Mouse (Mus musculus) adrenal gland, postnatal 36 days (tissue): Measurements from ENCODE around the gene Dazap1. TPM values are rescaled to one million over a fixed set of nuclear protein-coding genes. Genes with fewer than 3 reads are reported as not detected.

ENCODE experiments used
- DNase-seq, 2 experiments: peaks; one replicate each; pipeline ENCODE4 v3.0.0; 2021; ENCODE audit warnings: mixed read lengths in 1 of 2
- total RNA-seq, 2 experiments: library from RNA; stranded (reverse); gene quantifications; 2 replicates each; pipeline ENCODE4 v1.2.3; 2021

Gene Dazap1
- total RNA-seq, 2 experiments from 2014 or later: 82.1 to 90.4 TPM

DNA sequence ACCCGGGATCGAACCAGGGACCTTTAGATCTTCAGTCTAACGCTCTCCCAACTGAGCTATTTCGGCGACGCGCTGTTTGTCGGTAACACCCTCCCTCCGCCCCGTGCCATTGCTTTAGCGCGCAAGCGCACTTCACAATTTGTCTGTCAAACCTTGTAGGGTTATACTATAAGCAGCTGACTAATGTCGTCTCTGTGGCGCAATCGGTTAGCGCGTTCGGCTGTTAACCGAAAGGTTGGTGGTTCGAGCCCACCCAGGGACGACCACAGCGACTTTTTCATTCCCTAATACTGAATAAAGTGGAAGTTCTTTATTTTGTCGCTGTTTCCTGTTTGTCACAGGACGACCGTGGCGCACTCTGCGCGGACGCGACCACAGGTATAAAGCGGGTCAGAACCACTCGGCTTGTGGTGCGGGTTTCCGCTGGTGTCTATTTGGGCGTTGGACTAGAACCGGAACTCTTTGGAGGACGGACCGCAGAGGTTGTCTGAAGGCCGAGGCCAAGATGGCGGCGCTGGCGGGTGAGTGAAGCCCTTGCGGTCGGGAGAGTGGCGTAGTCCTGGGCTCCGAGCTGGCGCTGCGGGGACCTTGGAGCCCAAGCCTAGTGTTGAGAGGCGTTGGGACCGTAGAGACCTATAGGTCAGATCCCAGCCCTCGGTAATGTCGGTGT is 12.2 kb upstream of the Dazap1 start, which contains the start of gene Ndufs7:
Ndufs7 (plus strand) TSS at position 151 of the 670 bp plus-strand sequence.
- peak; percentile 89 to 91 for DNase-seq

- DNase-seq: no peak
These were observed 11.2 kb upstream of the Dazap1 start for GRCm38 (mm10) chr10:80250059-80250458.

DNA sequence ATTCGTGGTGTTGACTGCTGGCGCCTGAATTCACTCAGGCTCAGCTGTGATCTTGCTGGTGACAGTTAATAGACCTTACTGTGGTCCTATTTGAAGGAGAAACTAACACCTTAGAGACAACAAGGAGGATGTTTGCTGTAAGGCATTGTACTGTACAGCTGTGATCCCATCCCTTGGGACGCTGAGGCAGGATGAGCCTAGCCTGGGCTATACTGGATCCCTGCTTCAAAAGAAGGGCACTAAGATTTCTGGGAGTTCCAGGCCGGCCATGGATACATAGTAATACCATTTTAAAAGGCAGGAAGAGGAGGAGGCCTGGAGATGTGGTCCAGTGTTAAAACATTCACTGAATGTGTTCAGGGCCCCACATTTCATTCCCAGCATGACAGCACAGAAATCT is 10.7 kb upstream of the Dazap1 start:
- no peak for DNase-seq

- DNase-seq: no peak
These were observed 9.3 kb upstream of the Dazap1 start for GRCm38 (mm10) chr10:80252011-80252410.

- no peak for DNase-seq
These were observed 8.6 kb upstream of the Dazap1 start for GRCm38 (mm10) chr10:80252493-80253274.

GRCm38 (mm10) chr10:80253551-80253950 is 7.7 kb upstream of the Dazap1 start:
- DNase-seq: no peak

DNA sequence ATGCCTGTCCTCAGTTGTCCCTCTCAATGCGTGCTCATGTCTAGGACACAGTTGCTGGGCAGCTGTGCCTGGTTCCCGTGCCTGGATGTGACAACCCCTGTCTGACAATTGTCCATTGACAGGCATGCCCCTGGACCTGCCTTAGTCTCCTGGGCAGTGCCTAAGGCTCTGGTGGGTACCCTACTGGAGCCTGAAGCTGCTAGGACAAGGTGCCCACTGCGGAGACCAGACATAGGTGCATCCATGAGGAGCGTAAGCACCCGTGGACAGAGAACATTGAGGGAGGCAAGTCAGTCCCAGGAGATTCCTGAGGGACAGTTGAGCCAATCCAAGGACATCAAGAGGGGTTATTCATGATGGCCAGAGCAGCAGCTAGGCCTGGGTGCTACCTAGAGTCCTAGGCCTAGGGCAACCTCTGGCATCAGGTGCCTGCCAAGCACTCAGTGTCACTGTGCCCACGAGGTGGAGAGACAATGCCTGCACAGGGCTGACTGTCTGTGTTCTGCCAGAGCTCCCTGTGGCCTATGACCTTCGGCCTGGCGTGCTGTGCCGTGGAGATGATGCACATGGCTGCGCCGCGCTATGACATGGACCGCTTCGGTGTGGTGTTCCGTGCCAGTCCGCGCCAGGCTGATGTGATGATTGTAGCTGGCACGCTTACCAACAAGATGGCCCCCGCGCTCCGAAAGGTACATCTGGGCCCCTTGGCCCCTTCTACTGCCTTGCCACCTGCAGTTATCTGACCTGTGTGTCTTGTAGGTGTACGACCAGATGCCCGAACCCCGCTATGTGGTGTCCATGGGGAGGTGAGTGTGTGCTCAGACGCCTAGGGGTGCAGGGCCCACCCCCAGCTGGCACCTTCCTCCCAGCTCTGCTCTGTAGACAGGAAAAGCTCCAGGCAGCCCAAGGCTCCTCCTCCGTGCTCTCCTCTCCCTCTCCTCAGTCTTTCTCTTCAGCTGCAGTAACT is 6.7 kb upstream of the Dazap1 start:
- DNase-seq: no peak

DNA sequence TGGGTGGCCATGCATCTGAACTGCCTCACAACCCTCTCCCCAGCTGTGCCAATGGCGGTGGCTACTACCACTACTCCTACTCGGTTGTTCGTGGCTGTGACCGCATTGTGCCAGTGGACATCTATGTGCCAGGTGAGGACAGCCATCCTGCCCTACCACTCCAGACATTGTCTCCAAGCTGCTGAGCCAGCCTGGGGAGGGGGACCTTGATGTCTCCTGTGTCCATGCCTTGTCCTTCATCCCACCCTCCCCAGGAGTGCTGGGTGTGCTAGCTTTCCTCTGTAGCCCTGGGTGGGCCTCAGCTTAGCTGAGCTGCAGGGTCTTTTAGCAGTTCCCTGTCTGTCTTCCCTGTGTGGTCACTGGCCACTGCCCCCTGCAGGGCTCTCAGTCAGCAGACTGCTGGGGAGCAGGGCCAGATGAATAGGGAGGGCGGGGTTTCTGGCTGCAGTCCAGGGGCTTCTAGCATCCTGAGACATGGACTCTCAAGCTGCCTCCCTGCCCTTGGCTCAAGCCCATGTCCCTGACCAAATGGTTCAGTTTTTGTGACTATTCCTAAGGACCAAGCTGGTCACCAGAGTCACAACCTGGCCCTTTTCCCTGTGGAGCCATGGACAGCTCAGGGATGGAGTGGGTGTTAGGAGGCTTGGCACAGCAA is 5.3 kb upstream of the Dazap1 start:
- peak; percentile 85 to 88 for DNase-seq

GRCm38 (mm10) chr10:80257936-80258335 is 3.4 kb upstream of the Dazap1 start:
- DNase-seq: no peak

GRCm38 (mm10) chr10:80258752-80259462 is 2.4 kb upstream of the Dazap1 start:
- peak; percentile 72 for DNase-seq

GRCm38 (mm10) chr10:80259463-80259805 is 1.9 kb upstream of the Dazap1 start:
- DNase-seq: peak; percentile 46

GRCm38 (mm10) chr10:80259861-80260641 is 1.2 kb upstream of the Dazap1 start:
- DNase-seq: peak; percentile 90

GRCm38 (mm10) chr10:80261585-80261968 is 291 bp downstream of the Dazap1 start:
- DNase-seq: peak; percentile 99 to 100

GRCm38 (mm10) chr10:80262169-80262568 is 883 bp downstream of the Dazap1 start:
- DNase-seq: no peak

GRCm38 (mm10) chr10:80262776-80263365 is 1.6 kb downstream of the Dazap1 start:
- DNase-seq: no peak

GRCm38 (mm10) chr10:80264341-80265148 is 3.3 kb downstream of the Dazap1 start:
- peak; percentile 99 to 100 for DNase-seq

DNA sequence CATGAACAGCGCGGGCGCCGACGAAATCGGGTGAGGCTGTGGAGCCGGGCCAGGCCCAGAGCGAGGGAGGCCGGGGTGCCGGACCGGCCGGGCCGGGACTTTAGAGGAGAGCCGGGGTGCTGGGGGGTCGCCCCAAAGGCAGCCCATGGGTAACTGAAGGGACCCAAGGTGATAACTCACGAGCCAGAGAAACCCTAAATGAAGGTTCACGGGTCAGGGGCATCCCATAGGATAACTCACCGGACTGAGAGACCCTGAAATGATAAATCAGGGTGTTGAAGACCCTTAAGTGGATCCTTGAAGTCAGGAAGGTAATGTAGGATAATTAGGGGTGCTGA is 3.8 kb downstream of the Dazap1 start:
- DNase-seq: no peak

GRCm38 (mm10) chr10:80270099-80270498 is 8.8 kb downstream of the Dazap1 start:
- DNase-seq: no peak

DNA sequence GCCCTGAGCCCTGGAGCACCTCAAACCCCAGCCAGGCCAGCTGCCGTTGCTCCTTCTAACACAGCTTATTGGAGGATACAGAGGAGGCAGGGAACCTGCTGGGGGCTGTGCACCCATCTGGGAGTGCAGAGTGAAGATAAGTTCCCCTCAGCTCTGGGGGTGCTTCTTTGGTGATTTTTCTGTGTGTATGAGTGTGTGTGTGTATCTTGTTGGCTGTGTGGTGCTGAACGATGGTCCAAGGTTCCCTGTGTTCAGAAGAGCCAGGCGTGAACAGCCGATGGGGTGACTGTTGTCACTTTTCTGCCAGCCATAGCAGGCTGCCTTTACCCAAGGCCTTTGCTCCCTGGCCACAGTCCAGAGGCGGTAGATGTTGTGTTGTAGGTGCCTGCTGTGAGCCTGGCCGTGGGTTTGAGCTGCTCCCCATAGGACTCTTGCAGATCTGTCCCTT is 9.5 kb downstream of the Dazap1 start:
- DNase-seq: peak; percentile 75
